Mouse (Mus musculus) neural tube, embryonic 12.5 days (tissue): Measurements from ENCODE around the gene Rab6b. TPM values are rescaled to one million over a fixed set of nuclear protein-coding genes. Genes with fewer than 3 reads are reported as not detected.
"Not testable (repeated sequence)": the region's sequence is repeated elsewhere in the genome, so short reads cannot be mapped to it uniquely, and the experiment has no call there.

Experiments
- ATAC-seq: fragments of 200-750 bp; cut with Nextera tagmentation; 2 replicates; pipeline ENCODE4 v1.8.0; 2017; ENCODE audit warnings: low read depth, mild to moderate bottlenecking, moderate TSS enrichment, moderate library complexity; ENCODE audit not compliant: low FRiP score
- H3K27ac ChIP-seq: fragments of 300-500 bp; sonication (generic); 2 replicates; pipeline ENCODE4 v1.5.1; 2016
- H3K27me3 ChIP-seq: fragments of 300-500 bp; sonication (generic); replicated peaks from 2 replicates; pipeline ENCODE4 v1.6.1; 2016; ENCODE audit warnings: mild to moderate bottlenecking
- H3K36me3 ChIP-seq: fragments of 300-500 bp; sonication (generic); 2 replicates; pipeline ENCODE4 v1.6.1; 2016; ENCODE audit warnings: mild to moderate bottlenecking
- H3K4me1 ChIP-seq: fragments of 300-500 bp; sonication (generic); 2 replicates; pipeline ENCODE4 v1.6.1; 2016
- H3K4me2 ChIP-seq: fragments of 300-500 bp; sonication (generic); replicated peaks from 2 replicates; pipeline ENCODE4 v1.6.1; 2016; ENCODE audit warnings: mild to moderate bottlenecking
- H3K4me3 ChIP-seq: fragments of 300-500 bp; sonication (generic); 2 replicates; pipeline ENCODE4 v1.5.1; 2016
- H3K9ac ChIP-seq: fragments of 300-500 bp; sonication (generic); 2 replicates; pipeline ENCODE4 v1.6.1; 2016; ENCODE audit warnings: mild to moderate bottlenecking
- H3K9me3 ChIP-seq: fragments of 300-500 bp; sonication (generic); 2 replicates; pipeline ENCODE4 v1.6.1; 2016; ENCODE audit warnings: mild to moderate bottlenecking
- WGBS: fragments of 180-500 bp; shearing (Covaris S2); methylation state at CpG from one replicate; pipeline ENCODE4 v1.1.7; 2016; 5-methylcytosine and 5-hydroxymethylcytosine counted together
- polyA plus RNA-seq: library from polyadenylated mRNA; unstranded; fragments of >200 nt; fragmentation: Nextera tagmentation; extraction: Ambion mirVana; gene quantifications from 2 replicates; pipeline ENCODE4 v1.2.1, GENCODE M21; 2016

Gene Rab6b
- polyA plus RNA-seq, 1 experiment from 2014 or later = 61.1 TPM

DNA sequence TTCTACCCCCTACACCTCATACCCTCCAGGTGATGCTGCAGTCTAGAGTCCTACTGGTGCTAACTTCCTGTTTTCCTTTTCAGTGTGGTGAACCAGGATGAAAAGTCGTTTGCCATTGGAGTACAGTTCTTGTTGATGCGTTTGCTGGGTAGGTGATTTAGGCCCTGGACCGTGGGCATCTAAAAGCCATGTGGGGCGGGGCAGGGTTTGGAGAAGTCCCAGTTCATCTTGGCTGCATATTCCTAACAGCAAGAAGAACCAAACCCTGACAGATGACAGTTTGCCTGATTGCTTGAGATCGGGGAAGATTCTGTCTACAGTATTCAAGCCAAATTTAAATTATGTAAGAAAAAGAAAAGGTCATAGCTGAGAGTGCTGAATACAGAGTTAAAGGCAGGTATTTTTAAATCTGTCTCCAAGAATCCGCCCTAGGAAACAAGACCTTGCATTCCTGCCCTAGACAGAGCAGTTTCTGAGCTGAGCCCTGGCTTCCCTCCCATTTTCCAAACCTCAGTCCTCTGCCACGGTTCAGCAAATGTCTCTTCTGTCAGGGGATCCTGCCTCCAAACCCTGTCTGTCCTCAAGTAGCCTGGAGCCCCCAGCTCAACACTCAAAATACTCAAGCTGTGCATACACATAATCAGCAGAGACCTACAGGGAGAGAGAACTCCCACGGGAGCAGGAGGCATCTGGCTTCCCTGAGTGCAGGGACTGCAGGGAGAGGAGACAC is 29.2 kb upstream of the Rab6b start:
- WGBS = 79% methylated on average over 8 of the region's 8 CpGs
- H3K9me3 ChIP-seq = no peaks in the 10 kb centered on the region
- no peak for ATAC-seq
- H3K36me3 ChIP-seq = no peaks in the 10 kb centered on the region
- no peaks in the 10 kb centered on the region for H3K4me1 ChIP-seq
- H3K4me2 ChIP-seq = no peak overlapping the region
- no peak overlapping the region for H3K27ac ChIP-seq
- H3K4me3 ChIP-seq = no peak overlapping the region
- no peak overlapping the region for H3K9ac ChIP-seq
- no peaks in the 10 kb centered on the region for H3K27me3 ChIP-seq

DNA sequence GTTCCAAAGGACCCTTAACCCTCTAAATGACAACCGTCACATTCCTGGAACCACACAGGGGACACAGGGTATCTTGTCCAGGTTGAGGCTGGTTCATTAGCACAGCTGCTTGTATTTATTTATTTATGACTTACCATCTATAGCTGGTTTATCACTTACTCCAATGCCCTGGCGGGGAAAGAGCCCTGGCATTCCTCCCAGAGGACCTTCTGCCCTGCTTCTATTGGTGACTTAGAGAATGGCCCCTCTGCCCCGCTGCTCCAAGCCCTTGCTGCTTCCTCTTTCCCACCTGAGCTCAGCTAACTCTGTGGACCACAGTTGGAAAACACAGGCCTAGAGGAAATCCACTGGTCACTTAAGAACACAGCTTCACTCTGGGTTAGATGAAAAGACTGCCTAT is 28.2 kb upstream of the Rab6b start:
- Histone ChIP-seq H3K4me1 (no peaks in the 10 kb centered on the region), H3K4me2 (no peak overlapping the region), H3K27me3 (no peaks in the 10 kb centered on the region), H3K27ac (no peak overlapping the region), H3K4me3 (no peak overlapping the region), H3K9ac (no peak overlapping the region), H3K9me3 (no peaks in the 10 kb centered on the region), H3K36me3 (no peaks in the 10 kb centered on the region)
- 67% methylated on average over 3 of the region's 3 CpGs for WGBS
- ATAC-seq = no peak

- WGBS = 82% methylated on average over 6 of the region's 6 CpGs
- Histone ChIP-seq H3K4me1 (no peaks in the 10 kb centered on the region), H3K9ac (no peak overlapping the region), H3K9me3 (no peaks in the 10 kb centered on the region), H3K36me3 (no peaks in the 10 kb centered on the region), H3K27me3 (no peaks in the 10 kb centered on the region), H3K4me3 (no peak overlapping the region), H3K27ac (no peak overlapping the region), H3K4me2 (no peak overlapping the region)
- ATAC-seq = no peak
These were observed 24.9 kb upstream of the Rab6b start for GRCm38 (mm10) chr9:103086736-103087135.

- Histone ChIP-seq H3K36me3 (no peaks in the 10 kb centered on the region), H3K27me3 (no peaks in the 10 kb centered on the region), H3K9me3 (no peaks in the 10 kb centered on the region), H3K27ac (no peak overlapping the region), H3K4me2 (no peak overlapping the region), H3K9ac (no peak overlapping the region), H3K4me1 (peaks cover 4% of the 10 kb centered on the region; the same call in 1 of the 2 replicates), H3K4me3 (no peak overlapping the region)
- no peak for ATAC-seq
- WGBS = 59% methylated on average over 8 of the region's 8 CpGs
These were observed 24.3 kb upstream of the Rab6b start for GRCm38 (mm10) chr9:103087301-103087700.

DNA sequence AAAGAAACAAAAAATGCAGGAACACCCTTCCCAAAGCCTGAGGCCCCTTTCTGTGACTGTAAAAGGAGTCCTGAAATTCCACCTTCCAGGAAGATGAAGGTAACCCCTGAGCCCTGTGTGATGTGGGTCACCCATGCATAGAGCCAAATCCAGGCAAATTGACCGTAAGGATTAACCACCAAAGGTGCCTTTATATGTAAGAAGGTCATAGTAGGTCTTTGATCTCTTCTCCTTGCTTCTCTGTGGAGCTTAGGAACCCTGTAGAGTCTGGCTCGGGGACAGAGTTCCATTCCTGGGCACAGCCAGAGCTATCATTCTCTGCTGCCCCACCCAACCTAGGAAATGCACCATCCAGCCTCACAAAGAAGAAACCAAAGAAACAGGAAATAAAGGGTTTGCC is 22.9 kb upstream of the Rab6b start:
- H3K4me2 ChIP-seq = no peak overlapping the region
- H3K4me3 ChIP-seq = no peak overlapping the region
- no peaks in the 10 kb centered on the region for H3K27me3 ChIP-seq
- WGBS = 73% methylated on average over 2 of the region's 2 CpGs
- no peak overlapping the region for H3K27ac ChIP-seq
- peaks cover 7% of the 10 kb centered on the region; the same call in 1 of the 2 replicates for H3K4me1 ChIP-seq
- H3K36me3 ChIP-seq = no peaks in the 10 kb centered on the region
- H3K9me3 ChIP-seq = no peaks in the 10 kb centered on the region
- ATAC-seq = no peak
- H3K9ac ChIP-seq = no peak overlapping the region

DNA sequence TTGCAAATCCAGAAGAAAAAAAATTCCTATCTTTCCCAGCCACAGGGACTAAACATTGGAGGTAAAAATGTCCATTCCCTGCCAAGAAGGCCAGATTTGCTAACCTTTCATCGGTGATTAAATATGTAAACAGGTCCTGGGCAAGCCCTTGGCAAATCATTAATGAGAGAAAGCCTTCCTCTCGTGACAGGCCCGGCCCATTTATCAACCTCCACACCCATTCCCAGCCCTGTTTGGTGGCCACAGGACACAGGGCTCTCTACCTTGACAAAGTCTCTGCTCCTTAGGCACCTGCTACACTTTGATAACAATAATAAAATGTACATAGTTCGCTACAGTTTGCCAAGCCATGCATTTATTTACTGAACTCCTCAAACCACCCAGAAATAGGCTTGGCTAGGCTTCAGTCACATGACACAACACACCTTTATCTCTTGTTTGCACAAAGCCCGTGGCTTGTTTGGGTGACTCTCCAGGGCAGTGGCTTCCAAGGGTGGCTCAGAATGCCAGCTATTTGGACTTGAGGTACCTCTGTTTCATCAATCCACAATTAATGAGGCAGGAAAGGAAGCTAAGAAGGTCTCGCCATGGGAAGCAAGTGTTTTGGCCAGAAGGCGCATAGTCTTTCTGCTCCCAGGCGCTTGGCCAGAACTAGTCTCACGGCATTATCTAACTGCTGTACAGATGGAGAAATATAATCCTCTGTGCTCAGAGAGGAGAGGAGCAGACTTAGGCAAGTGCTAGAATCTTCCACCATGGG is 21.3 kb upstream of the Rab6b start:
- ATAC-seq = no peak

DNA sequence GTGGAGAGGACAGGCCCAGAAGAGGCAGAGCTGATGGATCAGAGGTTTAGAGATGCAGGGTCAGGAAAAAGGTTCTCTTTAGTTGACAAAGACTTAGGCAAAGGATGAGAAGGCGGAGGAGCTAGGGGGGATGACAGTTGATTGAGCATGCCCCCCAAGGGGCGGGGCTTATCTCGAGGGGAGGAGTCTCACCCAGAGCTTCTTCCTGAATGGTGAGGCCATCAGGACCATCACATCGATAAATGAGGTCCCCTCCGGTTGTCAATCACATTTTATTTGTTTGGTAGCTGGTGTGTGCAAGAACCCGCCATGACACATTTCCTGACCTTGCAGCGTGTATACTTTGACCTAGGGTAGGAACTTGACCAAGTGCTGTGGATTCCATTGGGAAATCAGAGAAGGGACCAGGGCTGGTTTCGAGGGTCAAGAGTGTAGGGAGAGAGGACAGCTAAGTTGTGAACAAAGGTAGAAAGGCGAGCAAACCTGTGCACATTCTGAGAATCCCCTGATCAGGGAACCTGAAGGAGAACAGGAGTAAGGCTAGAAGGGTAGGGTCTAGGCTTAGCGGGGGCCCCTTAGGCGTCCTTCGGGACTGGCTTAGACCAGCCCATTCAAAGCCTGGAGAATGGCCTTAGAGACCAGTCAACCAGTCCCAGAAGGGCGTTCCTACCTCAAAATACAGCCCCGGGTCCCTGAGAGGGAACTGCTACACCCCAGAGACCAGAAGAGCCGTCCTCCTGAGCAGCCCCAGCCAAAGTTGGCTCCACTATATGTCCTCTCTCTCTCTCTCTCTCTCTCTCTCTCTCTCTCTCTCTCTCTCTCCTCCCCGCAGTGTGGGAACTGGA is 20.3 kb upstream of the Rab6b start:
- Histone ChIP-seq H3K27me3 (no peaks in the 10 kb centered on the region), H3K4me1 (peaks cover 7% of the 10 kb centered on the region; the same call in 1 of the 2 replicates), H3K27ac (no peak overlapping the region), H3K4me2 (no peak overlapping the region), H3K9me3 (no peaks in the 10 kb centered on the region), H3K36me3 (no peaks in the 10 kb centered on the region), H3K4me3 (no peak overlapping the region), H3K9ac (no peak overlapping the region)
- no peak for ATAC-seq
- 80% methylated on average over 16 of the region's 16 CpGs for WGBS

More for the DNA sequence above, 21.3 kb upstream of the Rab6b start:
- H3K4me3 ChIP-seq = no peak overlapping the region
- H3K9ac ChIP-seq = no peak overlapping the region
- H3K36me3 ChIP-seq = no peaks in the 10 kb centered on the region
- no peak overlapping the region for H3K27ac ChIP-seq
- peaks cover 7% of the 10 kb centered on the region; the same call in 1 of the 2 replicates for H3K4me1 ChIP-seq
- no peaks in the 10 kb centered on the region for H3K9me3 ChIP-seq
- no peaks in the 10 kb centered on the region for H3K27me3 ChIP-seq
- WGBS = 80% methylated on average over 9 of the region's 9 CpGs
- no peak overlapping the region for H3K4me2 ChIP-seq

GRCm38 (mm10) chr9:103092248-103092647 is 19.3 kb upstream of the Rab6b start:
- peak; percentile 89 for ATAC-seq
- Histone ChIP-seq H3K27me3 (no peaks in the 10 kb centered on the region), H3K27ac (no peak overlapping the region), H3K36me3 (no peaks in the 10 kb centered on the region), H3K4me3 (peak overlapping the region; percentile 36), H3K9me3 (no peaks in the 10 kb centered on the region), H3K9ac (peak overlapping the region; percentile 54), H3K4me2 (peak overlapping the region; percentile 80), H3K4me1 (peaks cover 7% of the 10 kb centered on the region; the same call in 1 of the 2 replicates)
- under 1% methylated on average over 19 of the region's 19 CpGs for WGBS

GRCm38 (mm10) chr9:103093681-103094080 is 17.9 kb upstream of the Rab6b start:
- Histone ChIP-seq H3K27ac (no peak overlapping the region), H3K9me3 (no peaks in the 10 kb centered on the region), H3K4me2 (no peak overlapping the region), H3K4me1 (peaks cover 7% of the 10 kb centered on the region; the same call in 1 of the 2 replicates), H3K36me3 (no peaks in the 10 kb centered on the region), H3K4me3 (no peak overlapping the region), H3K27me3 (no peaks in the 10 kb centered on the region), H3K9ac (no peak overlapping the region)
- no peak for ATAC-seq
- WGBS = 93% methylated on average over 3 of the region's 3 CpGs

DNA sequence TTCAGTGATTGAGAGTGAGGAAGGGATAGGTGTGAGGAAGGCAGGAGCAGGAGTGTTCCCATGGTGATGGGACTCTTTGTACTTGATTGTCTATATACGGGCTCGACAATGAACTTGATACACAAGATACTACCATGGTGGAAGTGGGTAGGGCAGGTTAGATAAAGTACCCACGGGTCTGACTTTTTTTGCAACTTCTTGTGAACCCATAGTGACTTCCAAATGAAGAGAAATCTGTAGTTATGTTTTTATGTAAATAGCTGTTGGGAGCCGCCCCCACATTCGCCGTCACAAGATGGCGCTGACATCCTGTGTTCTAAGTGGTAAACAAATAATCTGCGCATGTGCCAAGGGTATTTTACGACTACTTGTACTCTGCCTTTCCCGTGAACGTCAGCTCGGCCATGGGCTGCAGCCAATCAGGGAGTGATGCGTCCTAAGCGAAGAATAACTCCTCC is 3.2 kb upstream of the Rab6b start:
- Histone ChIP-seq H3K4me2 (peak overlapping the region; percentile 52), H3K4me3 (0 out of 2 replicates have a peak overlapping the region, but pooled peaks have one; percentile 24), H3K27me3 (peaks cover 14% of the 10 kb centered on the region; the same call in 1 of the 2 replicates), H3K4me1 (peaks cover 22% of the 10 kb centered on the region)
- H3K9me3 ChIP-seq, H3K27ac ChIP-seq, H3K9ac ChIP-seq, H3K36me3 ChIP-seq: not testable (repeated sequence)
- peak; percentile 41; the same call in 1 of the 2 replicates for ATAC-seq
- WGBS = 20% methylated on average over 9 of the region's 14 CpGs

GRCm38 (mm10) chr9:103108943-103109670 is 2.5 kb upstream of the Rab6b start:
- Histone ChIP-seq H3K36me3 (no peaks in the 10 kb centered on the region), H3K4me1 (peaks cover 30% of the 10 kb centered on the region), H3K27me3 (peaks cover 14% of the 10 kb centered on the region; the same call in 1 of the 2 replicates), H3K4me2 (peak overlapping the region; percentile 63), H3K4me3 (peak overlapping the region; percentile 34), H3K27ac (no peak overlapping the region), H3K9ac (peak overlapping the region; percentile 48), H3K9me3 (no peaks in the 10 kb centered on the region)
- no peak for ATAC-seq
- 34% methylated on average over 18 of the region's 18 CpGs for WGBS
